Mouse (Mus musculus): ENCODE measurements at regions not wholly inside any gene's neighbourhood (a gene's known extent, or its start where the extent isn't known, plus 50 kb on each side); places are given as distances from the start of the nearest gene placed in this dataset.
A peak's percentile ranks its signal among the peaks of the same experiment; 100 is the strongest.
"Not testable (repeated sequence)": the region's sequence is repeated elsewhere in the genome, so short reads cannot be mapped to it uniquely, and the experiment has no call there.

- H3K4me2 ChIP-seq (replicated peaks; ENCODE audit: low read depth, low read length); H3K9ac ChIP-seq (ENCODE audit: low read depth, low read length); H3K27me3 ChIP-seq (ENCODE audit: control insufficient read depth, insufficient read depth, low read length); H3K27ac ChIP-seq (ENCODE audit: low read depth, low read length); H3K4me3 ChIP-seq (ENCODE audit: low read length); H3K36me3 ChIP-seq (ENCODE audit: control insufficient read depth, insufficient read depth, low read length); H3K4me1 ChIP-seq (ENCODE audit: control insufficient read depth, insufficient read depth, low read length); ATAC-seq (ENCODE audit: low FRiP score, low TSS enrichment); H3K9me3 ChIP-seq (ENCODE audit: control insufficient read depth, low read length): not testable (repeated sequence)
- WGBS, result no CpG with 5 or more reads among the region's 4 CpGs
These were observed 77.8 kb downstream of the BC107364 start for GRCm38 (mm10) chr3:96374343-96374624.

- H3K27me3 ChIP-seq (ENCODE audit: control insufficient read depth, insufficient read depth, low read length); H3K36me3 ChIP-seq (ENCODE audit: control insufficient read depth, insufficient read depth, low read length); H3K9ac ChIP-seq (ENCODE audit: low read depth, low read length); H3K4me2 ChIP-seq (replicated peaks; ENCODE audit: low read depth, low read length); H3K27ac ChIP-seq (ENCODE audit: low read depth, low read length); H3K4me1 ChIP-seq (ENCODE audit: control insufficient read depth, insufficient read depth, low read length); H3K4me3 ChIP-seq (ENCODE audit: low read length); H3K9me3 ChIP-seq (ENCODE audit: control insufficient read depth, low read length): not testable (repeated sequence)
- 0% methylated on average over 1 of the region's 43 CpGs for WGBS
- ATAC-seq (ENCODE audit: low FRiP score, low TSS enrichment), result peak; percentile 92
These were observed 78.3 kb downstream of the BC107364 start for GRCm38 (mm10) chr3:96373600-96374342.

- peaks cover 18% of the 10 kb centered on the region for H3K27me3 ChIP-seq (ENCODE audit: control insufficient read depth, insufficient read depth, low read length)
- not testable (repeated sequence) for H3K9me3 ChIP-seq (ENCODE audit: control insufficient read depth, low read length); H3K27ac ChIP-seq (ENCODE audit: low read depth, low read length); H3K4me3 ChIP-seq (ENCODE audit: low read length); H3K9ac ChIP-seq (ENCODE audit: low read depth, low read length); H3K36me3 ChIP-seq (ENCODE audit: control insufficient read depth, insufficient read depth, low read length); H3K4me2 ChIP-seq (replicated peaks; ENCODE audit: low read depth, low read length); ATAC-seq (ENCODE audit: low FRiP score, low TSS enrichment); H3K4me1 ChIP-seq (ENCODE audit: control insufficient read depth, insufficient read depth, low read length)
- 25% methylated on average over 9 of the region's 10 CpGs for WGBS
These were observed 68.8 kb upstream of the Fcgr1 start for GRCm38 (mm10) chr3:96362581-96362980.

- Histone ChIP-seq H3K4me1 (ENCODE audit: control insufficient read depth, insufficient read depth, low read length) (no peaks in the 10 kb centered on the region), H3K9me3 (ENCODE audit: control insufficient read depth, low read length) (no peaks in the 10 kb centered on the region), H3K27ac (ENCODE audit: low read depth, low read length) (no peak overlapping the region), H3K4me2 (replicated peaks; ENCODE audit: low read depth, low read length) (no peak overlapping the region), H3K36me3 (ENCODE audit: control insufficient read depth, insufficient read depth, low read length) (no peaks in the 10 kb centered on the region), H3K9ac (ENCODE audit: low read depth, low read length) (no peak overlapping the region), H3K27me3 (ENCODE audit: control insufficient read depth, insufficient read depth, low read length) (peaks cover 18% of the 10 kb centered on the region), H3K4me3 (ENCODE audit: low read length) (no peak overlapping the region)
- 70% methylated on average over 3 of the region's 3 CpGs for WGBS
- ATAC-seq (ENCODE audit: low FRiP score, low TSS enrichment), result no peak
These were observed 67.0 kb upstream of the Fcgr1 start for GRCm38 (mm10) chr3:96360816-96361215.

- not testable (repeated sequence) for H3K27ac ChIP-seq (ENCODE audit: low read depth, low read length); H3K4me1 ChIP-seq (ENCODE audit: control insufficient read depth, insufficient read depth, low read length); H3K9me3 ChIP-seq (ENCODE audit: control insufficient read depth, low read length); H3K36me3 ChIP-seq (ENCODE audit: control insufficient read depth, insufficient read depth, low read length); H3K4me3 ChIP-seq (ENCODE audit: low read length); H3K9ac ChIP-seq (ENCODE audit: low read depth, low read length); H3K4me2 ChIP-seq (replicated peaks; ENCODE audit: low read depth, low read length)
- WGBS, result 0% methylated on average over 1 of the region's 21 CpGs
- peaks cover 18% of the 10 kb centered on the region for H3K27me3 ChIP-seq (ENCODE audit: control insufficient read depth, insufficient read depth, low read length)
- peak; percentile 88 for ATAC-seq (ENCODE audit: low FRiP score, low TSS enrichment)
These were observed 66.4 kb upstream of the Fcgr1 start for GRCm38 (mm10) chr3:96360214-96360536.

- H3K9ac ChIP-seq (ENCODE audit: low read depth, low read length); H3K36me3 ChIP-seq (ENCODE audit: control insufficient read depth, insufficient read depth, low read length); H3K9me3 ChIP-seq (ENCODE audit: control insufficient read depth, low read length); H3K4me2 ChIP-seq (replicated peaks; ENCODE audit: low read depth, low read length); H3K4me3 ChIP-seq (ENCODE audit: low read length); H3K4me1 ChIP-seq (ENCODE audit: control insufficient read depth, insufficient read depth, low read length); H3K27ac ChIP-seq (ENCODE audit: low read depth, low read length): not testable (repeated sequence)
- peaks cover 18% of the 10 kb centered on the region for H3K27me3 ChIP-seq (ENCODE audit: control insufficient read depth, insufficient read depth, low read length)
- no CpG with 5 or more reads among the region's 26 CpGs for WGBS
- ATAC-seq (ENCODE audit: low FRiP score, low TSS enrichment), result peak; percentile 82
These were observed 65.9 kb upstream of the Fcgr1 start for GRCm38 (mm10) chr3:96359507-96360213.

- H3K4me1 ChIP-seq (ENCODE audit: control insufficient read depth, insufficient read depth, low read length); H3K9ac ChIP-seq (ENCODE audit: low read depth, low read length); H3K4me2 ChIP-seq (replicated peaks; ENCODE audit: low read depth, low read length); H3K4me3 ChIP-seq (ENCODE audit: low read length); H3K36me3 ChIP-seq (ENCODE audit: control insufficient read depth, insufficient read depth, low read length); H3K27ac ChIP-seq (ENCODE audit: low read depth, low read length); H3K9me3 ChIP-seq (ENCODE audit: control insufficient read depth, low read length); ATAC-seq (ENCODE audit: low FRiP score, low TSS enrichment); H3K27me3 ChIP-seq (ENCODE audit: control insufficient read depth, insufficient read depth, low read length): not testable (repeated sequence)
- WGBS, result no CpG with 5 or more reads among the region's 6 CpGs
These were observed 57.9 kb upstream of the Fcgr1 start for GRCm38 (mm10) chr3:96351623-96352022.

GRCm38 (mm10) chr3:96350985-96351384 is 57.2 kb upstream of the Fcgr1 start:
- not testable (repeated sequence) for ATAC-seq (ENCODE audit: low FRiP score, low TSS enrichment)

GRCm38 (mm10) chr3:96346543-96346942 is 52.8 kb upstream of the Fcgr1 start:
- H3K4me2 ChIP-seq (replicated peaks; ENCODE audit: low read depth, low read length); H3K27ac ChIP-seq (ENCODE audit: low read depth, low read length); ATAC-seq (ENCODE audit: low FRiP score, low TSS enrichment); H3K9ac ChIP-seq (ENCODE audit: low read depth, low read length); H3K9me3 ChIP-seq (ENCODE audit: control insufficient read depth, low read length); H3K36me3 ChIP-seq (ENCODE audit: control insufficient read depth, insufficient read depth, low read length); H3K4me3 ChIP-seq (ENCODE audit: low read length); H3K4me1 ChIP-seq (ENCODE audit: control insufficient read depth, insufficient read depth, low read length): not testable (repeated sequence)
- peaks cover 22% of the 10 kb centered on the region for H3K27me3 ChIP-seq (ENCODE audit: control insufficient read depth, insufficient read depth, low read length)
- no CpG with 5 or more reads among the region's 17 CpGs for WGBS

More at GRCm38 (mm10) chr3:96350985-96351384, 57.2 kb upstream of the Fcgr1 start:
- H3K36me3 ChIP-seq (ENCODE audit: control insufficient read depth, insufficient read depth, low read length); H3K27me3 ChIP-seq (ENCODE audit: control insufficient read depth, insufficient read depth, low read length); H3K4me1 ChIP-seq (ENCODE audit: control insufficient read depth, insufficient read depth, low read length); H3K4me2 ChIP-seq (replicated peaks; ENCODE audit: low read depth, low read length); H3K9me3 ChIP-seq (ENCODE audit: control insufficient read depth, low read length); H3K27ac ChIP-seq (ENCODE audit: low read depth, low read length); H3K4me3 ChIP-seq (ENCODE audit: low read length); H3K9ac ChIP-seq (ENCODE audit: low read depth, low read length): not testable (repeated sequence)
- no CpG with 5 or more reads among the region's 13 CpGs for WGBS

Data from kidney, embryonic 14.5 days (tissue).